Comparison of ENCODE assay signal across 8 mouse cellular contexts in the genomic region with DNA sequence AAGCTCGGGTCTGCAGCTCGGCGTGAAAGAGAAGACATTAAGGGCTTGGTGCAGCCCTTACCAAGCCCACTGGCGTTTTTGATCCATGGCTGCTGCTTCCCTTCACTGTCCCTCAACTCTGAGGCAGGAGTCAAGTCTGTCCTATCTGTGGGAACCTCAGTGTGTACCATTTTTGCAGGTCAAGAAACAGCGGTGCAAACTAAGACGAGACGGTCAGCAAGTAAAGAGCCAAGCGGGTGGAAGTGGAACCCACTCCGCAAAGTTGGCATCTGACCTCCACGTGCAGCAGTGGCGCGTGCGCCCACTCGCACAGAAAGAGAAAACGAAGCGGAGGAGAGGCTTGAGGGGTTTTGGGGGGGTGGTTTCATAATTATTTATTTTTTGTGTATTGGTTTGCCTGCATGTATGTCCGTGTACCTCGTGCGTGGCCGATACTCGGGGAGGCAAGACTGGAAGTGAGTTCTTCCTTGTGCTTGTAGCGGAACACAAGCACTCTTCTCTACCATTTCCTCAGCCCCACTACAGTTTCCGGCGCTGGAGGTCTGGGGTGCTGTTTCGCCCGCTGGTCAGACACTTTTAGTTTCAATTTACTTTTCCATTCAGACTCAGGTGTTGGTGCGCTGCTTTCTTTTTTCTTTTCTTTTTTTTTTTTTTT. TPM values are rescaled to one million over a fixed set of nuclear protein-coding genes. Genes with fewer than 3 reads are reported as not detected.
A peak's percentile ranks its signal among the peaks of the same experiment; 100 is the strongest.
DNase-seq lines count a peak whose midpoint lies in the region; ATAC-seq lines count a peak whose summit lies in the region.

No protein-coding gene starts in this region.

- no peaks in the 10 kb centered on the region for H3K9me3 ChIP-seq in heart, embryonic 14.5 days (ENCODE audit: control insufficient read depth, low read length)
- H3K9me3 ChIP-seq in stomach, embryonic 16.5 days (replicated peaks; ENCODE audit: control insufficient read depth, low read length): no peaks in the 10 kb centered on the region

- peak; percentile 43 to 46 for DNase-seq in heart, adult 9 months (ENCODE audit: low spot score in 2 of 2)
- DNase-seq in heart, postnatal 25 days (ENCODE audit: low spot score): no peak
- DNase-seq in brain, adult 2 months (ENCODE audit: low read depth, low spot score): peak; percentile 31
- DNase-seq in layer of hippocampus, adult 9-11 months: peak; percentile 42
- no peak for DNase-seq in Muller cell, postnatal 12 days (ENCODE audit: inconsistent ontology term)

- H3K4me1 ChIP-seq in heart, embryonic 14.5 days (ENCODE audit: control insufficient read depth in 2 of 2, insufficient read depth in 2 of 2, low read length in 2 of 2): peaks cover 7 to 11% of the 10 kb centered on the region in 2 experiments
- H3K4me1 ChIP-seq in stomach, embryonic 16.5 days (ENCODE audit: control insufficient read depth, insufficient read depth, low read length): peaks cover 12% of the 10 kb centered on the region

- H3K27me3 ChIP-seq in heart, embryonic 14.5 days (ENCODE audit: control insufficient read depth, insufficient read depth, low read length): no peaks in the 10 kb centered on the region
- H3K27me3 ChIP-seq in stomach, embryonic 16.5 days (ENCODE audit: control insufficient read depth, insufficient read depth, low read length): no peaks in the 10 kb centered on the region

- intact Hi-C loops in heart, postnatal 25 days (cut with DNase I): no loop called here

- WGBS in heart, embryonic 14.5 days: under 1% methylated on average over 27 of the region's 27 CpGs
- 1% methylated on average over 27 of the region's 27 CpGs for WGBS in stomach, embryonic 16.5 days

- ATAC-seq in heart, embryonic 14.5 days (ENCODE audit: insufficient number of reproducible peaks, insufficient read depth, low FRiP score, low read depth): peak; percentile 19; the same call in 1 of the 2 replicates
- ATAC-seq in megakaryocyte progenitor cell, adult 5-6 weeks (replicated peaks; ENCODE audit: poor library complexity): peak; percentile 18
- peak; percentile 18; the same call in 1 of the 2 replicates for ATAC-seq in stomach, embryonic 16.5 days (ENCODE audit: insufficient read depth, low FRiP score)

- peak overlapping the region; percentile 69 for H3K4me2 ChIP-seq in heart, embryonic 14.5 days (ENCODE audit: low read length)
- H3K4me2 ChIP-seq in stomach, embryonic 16.5 days (ENCODE audit: low read depth, low read length): peak overlapping the region; percentile 90

- H3K9ac ChIP-seq in heart, embryonic 14.5 days (ENCODE audit: low read length): peak overlapping the region; percentile 74
- H3K9ac ChIP-seq in stomach, embryonic 16.5 days (ENCODE audit: low read length): peak overlapping the region; percentile 76

- peak overlapping the region; percentile 69 for H3K27ac ChIP-seq in heart, embryonic 14.5 days (replicated peaks in 1 of 2; ENCODE audit: control insufficient read depth in 1 of 2, insufficient read depth in 1 of 2, low read depth in 2 of 2, low read length in 2 of 2)
- H3K27ac ChIP-seq in stomach, embryonic 16.5 days (ENCODE audit: low read length): peak overlapping the region; percentile 89

- peak overlapping the region; percentile 54 to 82 for H3K4me3 ChIP-seq in heart, embryonic 14.5 days (ENCODE audit: control insufficient read depth in 1 of 2, insufficient read depth in 1 of 2, low read depth in 1 of 2, low read length in 2 of 2)
- H3K4me3 ChIP-seq in stomach, embryonic 16.5 days (replicated peaks; ENCODE audit: low read length): peak overlapping the region; percentile 93

- H3K36me3 ChIP-seq in heart, embryonic 14.5 days (ENCODE audit: control insufficient read depth, insufficient read depth, low read length): peaks cover 29% of the 10 kb centered on the region
- no peaks in the 10 kb centered on the region for H3K36me3 ChIP-seq in stomach, embryonic 16.5 days (ENCODE audit: control insufficient read depth, insufficient read depth, low read length)

RNA-seq across cellular contexts. Expression of gene Pgd, which starts 0.5 kb away (rescaled TPM):
- total RNA-seq in heart, postnatal 25 days (2021): 10 to 100 TPM; 39.9 TPM
- 27.9 and 33.4 TPM in 2 replicates for polyA plus RNA-seq in heart, embryonic 14.5 days (2014; fragmentation: Nextera tagmentation; extraction: Ambion mirVana)
- total RNA-seq in megakaryocyte progenitor cell, adult 5-6 weeks (2015): 128 and 132 TPM in 2 replicates
- 115 and 133 TPM in 2 replicates for total RNA-seq in megakaryocyte progenitor cell, adult 5-6 weeks (2017)
- 206 and 241 TPM in 2 replicates for polyA plus RNA-seq in stomach, embryonic 16.5 days (2015; fragmentation: Nextera tagmentation; extraction: Ambion mirVana)

RNA-seq across cellular contexts. Expression of gene Cenps, which starts 29.7 kb away (rescaled TPM):
- 1 to 10 TPM; 7.8 to 8.9 TPM for total RNA-seq in heart, postnatal 25 days (2021)
- polyA plus RNA-seq in heart, embryonic 14.5 days (2014; fragmentation: Nextera tagmentation; extraction: Ambion mirVana): 18.9 and 25.3 TPM in 2 replicates
- total RNA-seq in megakaryocyte progenitor cell, adult 5-6 weeks (2015): 19.3 and 23.2 TPM in 2 replicates
- 26.0 and 35.2 TPM in 2 replicates for total RNA-seq in megakaryocyte progenitor cell, adult 5-6 weeks (2017)
- polyA plus RNA-seq in stomach, embryonic 16.5 days (2015; fragmentation: Nextera tagmentation; extraction: Ambion mirVana): 22.3 and 24.5 TPM in 2 replicates

RNA-seq across cellular contexts. Expression of gene Cort, which starts 40.5 kb away (rescaled TPM):
- total RNA-seq in heart, postnatal 25 days (2021): under 1 TPM in 1 of 2 experiments, not detected in 1; 0.39 TPM
- 0.31 and 0.53 TPM in 2 replicates for polyA plus RNA-seq in heart, embryonic 14.5 days (2014; fragmentation: Nextera tagmentation; extraction: Ambion mirVana)
- total RNA-seq in megakaryocyte progenitor cell, adult 5-6 weeks (2015): 0.72 TPM in 1 of 2 replicates, not detected in the other
- total RNA-seq in megakaryocyte progenitor cell, adult 5-6 weeks (2017): 1.4 TPM in 1 of 2 replicates, not detected in the other
- not detected in 2 replicates for polyA plus RNA-seq in stomach, embryonic 16.5 days (2015; fragmentation: Nextera tagmentation; extraction: Ambion mirVana)

Comparison
In these comparisons a context has a peak if more than half of its experiments do, and no peak if none do; other contexts are left out.
1. DNase-seq: peak in heart, adult 9 months (2 of 2), brain, adult 2 months (single experiment) and layer of hippocampus, adult 9-11 months (single experiment); none in heart, postnatal 25 days (single experiment) and Muller cell, postnatal 12 days (single experiment).
2. Peak in every context shown above with its lines, with median percentiles within 50 percentile points of each other: ATAC-seq.